Mouse (Mus musculus) testis, adult 2 months (tissue): ENCODE measurements around the gene Olfr639.

Experiments
- CTCF ChIP-seq: fragments of 200-500 bp; IDR thresholded peaks from 2 replicates; pipeline ENCODE4 v1.5.1; 2012; ENCODE audit warnings: low read depth, mild to moderate bottlenecking, inconsistent platforms, low read length, moderate library complexity; ENCODE audit not compliant: control insufficient read depth, insufficient read depth, insufficient replicate concordance
- POLR2A ChIP-seq: fragments of 200-500 bp; IDR thresholded peaks from 2 replicates; pipeline ENCODE4 v1.6.1; 2012; ENCODE audit warnings: low read depth, mild to moderate bottlenecking, inconsistent platforms, low read length, moderate library complexity; ENCODE audit not compliant: control insufficient read depth

GRCm38 (mm10) chr7:104026978-104027377, 9.9 kb upstream of the Olfr639 start:
- TF ChIP-seq CTCF (no peak), POLR2A (no peak)
